Mouse (Mus musculus) heart, embryonic 12.5 days (tissue): ENCODE data around the gene Ugt3a2. TPM values are rescaled to one million over a fixed set of nuclear protein-coding genes. Genes with fewer than 3 reads are reported as not detected.

Experiments used
- polyA plus RNA-seq: library from polyadenylated mRNA; unstranded; fragments of >200 nt; fragmentation: Nextera tagmentation; extraction: Ambion mirVana; gene quantifications from 2 replicates; pipeline ENCODE4 v1.2.1, GENCODE M21; 2016

Gene Ugt3a2
- polyA plus RNA-seq, 1 experiment from 2014 or later = not detected

Other genes starting within 250 kb of the Ugt3a2 start
- 2.1 and 3.3 TPM in 2 replicates for gene Lmbrd2, start 195.0 kb upstream of the Ugt3a2 start, polyA plus RNA-seq
- gene Skp2, start 180.1 kb upstream of the Ugt3a2 start, polyA plus RNA-seq = 43.0 and 43.3 TPM in 2 replicates
- gene Ugt3a1, start 58.7 kb upstream of the Ugt3a2 start, polyA plus RNA-seq = not detected in 2 replicates
- gene Capsl, start 100.5 kb downstream of the Ugt3a2 start, polyA plus RNA-seq = not detected in 2 replicates
- gene Il7r, start 194.6 kb downstream of the Ugt3a2 start, polyA plus RNA-seq = 0.05 TPM in 1 of 2 replicates, not detected in the other